9 mouse cellular contexts compared by ENCODE assay signal in genomic region chr13:36314860-36315800, GRCm38 (mm10).
DNase-seq lines count a peak whose midpoint lies in the region; ATAC-seq and TF ChIP-seq lines count a peak whose summit lies in the region.
"Had no signal": no experiment of that assay in that cellular context is flagged by ENCODE, and none has a peak within 500 bp of the region (broad histone marks: within the 10 kb centered on the region; RNA-seq: fewer than 3 reads in every experiment).

No protein-coding gene starts in this region.

- H3K4me1 ChIP-seq in E14TG2a.4 (replicated peaks; ENCODE audit: low read depth, low read length), result peaks cover 31% of the 10 kb centered on the region
- H3K4me1 ChIP-seq: lung, embryonic 15.5 days had no signal

- no peaks in the 10 kb centered on the region for H3K9me3 ChIP-seq in E14TG2a.4 (ENCODE audit: low read length)
- H3K9me3 ChIP-seq: lung, embryonic 15.5 days had no signal

- DNase-seq in left cerebral cortex, adult 2 months (ENCODE audit: extremely low spot score in 1 of 2, low spot score in 2 of 2), result no peak
- no peak for DNase-seq in left cerebral cortex, adult 18-20 months (ENCODE audit: low spot score in 2 of 2)
- DNase-seq in cerebellum, adult 11-12 months, result peak; percentile 32
- no peak for DNase-seq in kidney, adult 9 months
- DNase-seq in kidney, postnatal 14 days, result no peak
- DNase-seq: thymus, postnatal 36 days had no signal

- intact Hi-C loops in left cerebral cortex, adult 2 months (cut with DNase I), result no loop called here

- H3K36me3 ChIP-seq in E14TG2a.4 (ENCODE audit: insufficient read depth, low read length), result no peaks in the 10 kb centered on the region
- H3K36me3 ChIP-seq: lung, embryonic 15.5 days had no signal

- TF ChIP-seq CTCF in left cerebral cortex, adult 2 months (IDR thresholded peaks at IDR 0.05), result peak; percentile 46
- peak; percentile 28 for TF ChIP-seq CTCF in E14TG2a.4 (conservative IDR thresholded peaks at IDR 0.05; ENCODE audit: low read length)

- no peak overlapping the region for H3K4me3 ChIP-seq in left cerebral cortex, adult 2 months
- no peak overlapping the region for H3K4me3 ChIP-seq in E14TG2a.4 (replicated peaks; ENCODE audit: low read length)
- H3K4me3 ChIP-seq: lung, embryonic 15.5 days had no signal

- H3K27me3 ChIP-seq in E14TG2a.4 (ENCODE audit: insufficient read depth, low read length), result no peaks in the 10 kb centered on the region
- H3K27me3 ChIP-seq: lung, embryonic 15.5 days had no signal

- ATAC-seq in megakaryocyte progenitor cell, adult 5-6 weeks (replicated peaks; ENCODE audit: poor library complexity), result peak; percentile 77

- no peak overlapping the region for H3K27ac ChIP-seq in left cerebral cortex, adult 2 months
- H3K27ac ChIP-seq: lung, embryonic 15.5 days had no signal
